Mouse (Mus musculus): Measurements from ENCODE around the gene Olfr140. TPM values are rescaled to one million over a fixed set of nuclear protein-coding genes. Genes with fewer than 3 reads are reported as not detected.

Olfr140 gene
- not detected in 2 replicates for polyA plus RNA-seq (2012; rRNA removed)

DNA sequence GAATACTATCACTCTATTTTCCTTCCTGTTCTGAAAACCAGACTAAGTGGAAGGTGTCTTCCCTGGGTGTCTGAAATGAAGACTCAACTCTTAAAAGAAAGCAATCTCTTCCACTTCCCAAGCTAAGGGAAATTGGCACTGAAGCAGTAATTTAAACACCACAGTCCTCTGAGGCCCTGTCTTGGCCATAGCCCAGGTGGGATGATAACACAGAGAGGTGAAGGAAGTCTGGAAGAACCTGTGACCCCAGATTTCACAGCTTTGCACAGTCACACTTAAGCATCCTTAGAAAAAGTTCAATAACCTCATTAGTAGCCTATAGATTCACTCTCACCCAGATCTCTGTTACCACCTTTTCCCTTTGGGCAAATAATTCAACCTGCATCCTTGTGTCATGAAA lies at the start of gene Olfr140:
Gene Olfr140, minus strand, starts transcription at position 101 of the 400 bp plus-strand sequence.

GRCm38 (mm10) chr2:90035037-90035436 lies 28.4 kb downstream of the Olfr140 start, which contains the start of gene Olfr1265:
Gene Olfr1265, plus strand, starts transcription at chr2:90035337.

GRCm38 (mm10) chr2:90025477-90025876 lies 37.9 kb downstream of the Olfr140 start, which contains the start of gene Olfr1264:
Gene Olfr1264, minus strand, starts transcription at chr2:90025577.

GRCm38 (mm10) chr2:90011831-90012230 lies 51.6 kb downstream of the Olfr140 start, which contains the start of gene Olfr1263:
Gene Olfr1263, plus strand, starts transcription at chr2:90012131.

DNA sequence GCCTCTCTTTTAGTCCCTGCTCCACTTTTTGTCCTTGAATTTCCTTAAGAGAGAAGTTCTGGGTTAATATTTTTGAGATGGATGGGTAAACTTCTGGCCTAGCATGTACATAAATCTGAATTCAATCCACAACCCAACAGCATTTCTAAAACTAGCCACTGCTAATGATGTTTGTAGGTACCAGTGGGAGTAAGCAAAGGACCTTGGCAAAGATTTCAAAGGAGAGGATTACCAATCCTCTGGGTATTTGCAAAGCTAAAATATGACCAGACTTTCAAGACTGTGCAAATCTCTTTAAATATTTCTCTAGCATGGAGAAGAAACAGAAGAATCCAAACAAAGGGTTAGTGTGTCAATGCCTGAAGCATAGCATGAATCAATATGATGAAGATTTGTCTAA lies 63.5 kb downstream of the Olfr140 start, which contains the start of gene Olfr1262:
Gene Olfr1262, plus strand, starts transcription at position 301 of the 400 bp plus-strand sequence.

Other genes with a start within 250 kb of the Olfr140 start
- not detected in 2 replicates for gene Olfr1256, start 222.0 kb downstream of the Olfr140 start, polyA plus RNA-seq (2012; rRNA removed)
- gene Olfr48, start 215.4 kb downstream of the Olfr140 start, polyA plus RNA-seq (2012; rRNA removed): 0.06 TPM in 1 of 2 replicates, not detected in the other
- gene Olfr1257, start 185.2 kb downstream of the Olfr140 start, polyA plus RNA-seq (2012; rRNA removed): not detected in 2 replicates
- not detected in 2 replicates for gene Olfr1258, start 136.3 kb downstream of the Olfr140 start, polyA plus RNA-seq (2012; rRNA removed)
- gene Olfr1259, start 114.9 kb downstream of the Olfr140 start, polyA plus RNA-seq (2012; rRNA removed): not detected in 2 replicates
- not detected in 2 replicates for gene Olfr1260, start 89.3 kb downstream of the Olfr140 start, polyA plus RNA-seq (2012; rRNA removed)
- not detected in 2 replicates for gene Olfr1261, start 72.4 kb downstream of the Olfr140 start, polyA plus RNA-seq (2012; rRNA removed)
- not detected in 2 replicates for gene Olfr1262, start 63.4 kb downstream of the Olfr140 start, polyA plus RNA-seq (2012; rRNA removed)
- not detected in 2 replicates for gene Olfr1263, start 51.5 kb downstream of the Olfr140 start, polyA plus RNA-seq (2012; rRNA removed)
- not detected in 2 replicates for gene Olfr1264, start 38.0 kb downstream of the Olfr140 start, polyA plus RNA-seq (2012; rRNA removed)
- gene Olfr1265, start 28.3 kb downstream of the Olfr140 start, polyA plus RNA-seq (2012; rRNA removed): not detected in 2 replicates
- gene Olfr1269, start 57.8 kb upstream of the Olfr140 start, polyA plus RNA-seq (2012; rRNA removed): not detected in 2 replicates
- 0.06 TPM in 1 of 2 replicates, not detected in the other for gene Olfr32, start 78.7 kb upstream of the Olfr140 start, polyA plus RNA-seq (2012; rRNA removed)
- not detected in 2 replicates for gene Olfr1270, start 89.5 kb upstream of the Olfr140 start, polyA plus RNA-seq (2012; rRNA removed)
- gene Olfr1506, start 160.9 kb upstream of the Olfr140 start, polyA plus RNA-seq (2012; rRNA removed): not detected in 2 replicates
- gene Olfr142, start 194.0 kb upstream of the Olfr140 start, polyA plus RNA-seq (2012; rRNA removed): not detected in 2 replicates
- not detected in 2 replicates for gene Olfr1271, start 207.4 kb upstream of the Olfr140 start, polyA plus RNA-seq (2012; rRNA removed)
- not detected in 2 replicates for gene Olfr1272, start 229.2 kb upstream of the Olfr140 start, polyA plus RNA-seq (2012; rRNA removed)